Mouse (Mus musculus) lung, adult 10 weeks (tissue): ENCODE results near the gene Pmfbp1. TPM values are rescaled to one million over a fixed set of nuclear protein-coding genes. Genes with fewer than 3 reads are reported as not detected.

ENCODE experiments used
- polyA plus RNA-seq: library from polyadenylated mRNA; stranded (reverse); fragments of 350-450 nt; fragmentation: Illumina TruSeq; extraction: RNeasy Lipid Tissue Mini Kit (QIAGEN cat#74804); gene quantifications from one replicate; pipeline ENCODE4 v1.2.3, GENCODE M21; 2014; ENCODE audit warnings: low read depth, low replicate concordance; ENCODE audit not compliant: insufficient read depth

Pmfbp1 gene
- polyA plus RNA-seq, result not detected

DNA sequence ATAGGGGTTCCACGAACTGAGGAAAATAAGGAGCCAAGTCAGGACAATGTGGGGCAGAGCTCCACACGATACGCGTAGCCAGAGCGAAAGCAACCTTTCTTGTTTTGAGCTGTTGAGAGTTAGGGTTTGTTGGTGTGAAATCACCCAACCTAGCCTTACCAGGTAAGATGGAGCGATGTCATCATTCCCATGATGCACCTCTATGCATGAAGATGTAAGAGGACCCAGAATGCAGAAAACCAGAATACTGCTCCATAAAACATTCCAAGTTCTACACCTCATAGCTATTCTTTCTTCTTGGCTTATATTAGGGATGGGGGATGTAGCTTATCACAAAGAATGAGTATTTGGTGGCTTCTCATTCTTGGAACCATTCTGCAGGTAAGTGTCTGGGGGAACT, at the start of gene Pmfbp1:
Pmfbp1 (plus strand) TSS at position 301 of the 400 bp plus-strand sequence.

DNA sequence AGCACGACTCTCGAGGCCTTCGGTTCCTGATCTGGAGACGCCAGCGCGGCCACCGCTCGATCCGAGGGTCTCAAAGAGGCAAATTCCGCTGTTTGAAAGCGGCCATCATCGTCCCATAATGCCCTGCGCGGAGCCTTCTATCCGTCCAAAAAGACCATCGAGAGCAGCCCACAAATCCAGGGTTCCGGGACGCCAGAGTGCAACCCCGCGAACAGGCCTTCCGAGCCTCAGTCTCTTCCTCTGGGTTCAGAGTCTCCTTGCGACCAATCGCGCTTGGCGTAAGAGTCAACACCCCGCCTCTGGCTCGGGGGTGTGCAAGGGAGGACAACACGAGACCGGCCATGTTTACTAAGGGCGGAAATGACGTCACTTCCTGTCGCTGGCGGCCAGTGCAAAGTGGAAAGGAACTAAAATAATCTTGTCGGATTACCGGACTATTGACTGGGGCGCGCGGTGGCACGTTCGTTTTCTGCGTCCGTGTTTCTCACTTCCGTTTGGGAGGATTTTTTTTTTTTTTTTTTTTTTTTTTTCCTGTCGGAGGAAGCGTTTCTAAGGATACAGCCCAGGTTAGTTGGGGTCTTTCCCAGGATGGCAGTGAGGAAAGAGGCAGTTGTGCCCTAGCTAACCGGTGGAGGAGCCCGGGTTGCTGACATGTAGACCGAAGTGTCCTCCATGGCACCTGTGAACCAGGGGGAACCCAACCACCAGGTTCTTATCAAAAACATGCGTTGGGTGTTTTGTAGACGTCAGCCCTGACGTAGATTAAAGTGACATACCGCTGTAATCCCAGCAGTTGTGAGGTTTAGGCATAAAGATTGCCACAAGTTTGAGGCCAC, 71.9 kb downstream of the Pmfbp1 start, which contains the start of the genes Dhx38 and Txnl4b:
Dhx38 (minus strand) TSS at position 364 of the 836 bp plus-strand sequence.
Txnl4b (plus strand) TSS at position 395 of the 836 bp plus-strand sequence.

GRCm38 (mm10) chr8:109578900-109579301, 85.1 kb downstream of the Pmfbp1 start, which contains the start of gene Hp:
Hp (minus strand) TSS chr8:109579172.

Other genes with a start within 250 kb of the Pmfbp1 start
- gene Dhx38, start 71.8 kb downstream of the Pmfbp1 start, polyA plus RNA-seq, result 11.2 TPM
- 9.9 TPM for gene Txnl4b, start 71.9 kb downstream of the Pmfbp1 start, polyA plus RNA-seq
- gene Hp, start 85.1 kb downstream of the Pmfbp1 start, polyA plus RNA-seq, result 1,373 TPM
- gene Dhodh, start 114.6 kb downstream of the Pmfbp1 start, polyA plus RNA-seq, result 12.3 TPM
- gene Pkd1l3, start 120.5 kb downstream of the Pmfbp1 start, polyA plus RNA-seq, result not detected
- gene Ist1, start 199.2 kb downstream of the Pmfbp1 start, polyA plus RNA-seq, result 55.1 TPM
- 10.9 TPM for gene Zfp821, start 211.5 kb downstream of the Pmfbp1 start, polyA plus RNA-seq
- 7.5 TPM for gene Atxn1l, start 243.7 kb downstream of the Pmfbp1 start, polyA plus RNA-seq